Mouse (Mus musculus): ENCODE data around the gene Cit. TPM values are rescaled to one million over a fixed set of nuclear protein-coding genes. Genes with fewer than 3 reads are reported as not detected.

Gene Cit
- polyA plus RNA-seq, 1 experiment from 2014 or later = 15.9 TPM

DNA sequence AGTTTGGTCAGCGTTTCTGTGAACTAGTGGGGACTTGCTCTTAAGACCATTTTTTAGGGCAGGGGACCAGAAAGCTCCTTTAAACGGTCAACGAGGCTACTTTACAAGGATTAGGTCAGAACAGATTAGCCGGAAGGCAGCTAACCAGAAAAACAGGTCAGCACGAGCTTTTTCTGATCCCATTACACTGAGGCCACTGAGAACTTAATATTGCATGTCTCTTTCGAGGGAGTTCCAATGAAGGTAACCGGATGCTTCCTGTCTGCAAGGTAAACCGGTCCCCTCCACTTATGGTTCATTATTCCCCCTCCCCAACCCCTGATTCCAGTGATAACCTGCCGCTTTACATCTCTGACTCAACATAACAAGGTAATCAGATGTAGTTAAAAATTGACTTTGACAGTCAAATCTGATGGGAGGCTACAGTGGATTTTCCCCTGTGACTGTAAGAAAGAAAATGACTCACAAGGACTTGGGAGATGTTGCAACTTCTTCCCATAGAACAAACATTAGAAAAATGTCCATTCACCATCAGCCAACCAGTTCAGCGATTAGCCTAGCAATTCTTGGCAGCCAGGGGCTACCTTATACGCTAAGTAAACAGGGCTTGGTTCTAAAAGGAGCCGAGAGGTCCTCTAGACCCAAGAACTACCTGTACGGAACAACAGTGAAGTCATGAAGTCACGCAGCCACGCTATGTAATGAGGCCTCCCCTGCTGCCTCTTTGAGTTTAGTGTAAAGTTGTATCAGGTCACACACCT, 164.2 kb downstream of the Cit start:
- Histone ChIP-seq H3K9ac (ENCODE audit: low read length) (no peak overlapping the region), H3K9me3 (ENCODE audit: control insufficient read depth, low read length) (no peaks in the 10 kb centered on the region), H3K27me3 (ENCODE audit: control insufficient read depth, insufficient read depth, low read length) (no peaks in the 10 kb centered on the region), H3K4me3 (ENCODE audit: control insufficient read depth in 1 of 2, insufficient read depth in 1 of 2, low read depth in 1 of 2, low read length in 2 of 2) (no peak overlapping the region), H3K27ac (replicated peaks in 1 of 2; ENCODE audit: control insufficient read depth in 1 of 2, insufficient read depth in 1 of 2, low read depth in 2 of 2, low read length in 2 of 2) (no peak overlapping the region), H3K4me1 (ENCODE audit: control insufficient read depth in 2 of 2, insufficient read depth in 2 of 2, low read length in 2 of 2) (no peaks in the 10 kb centered on the region), H3K4me2 (ENCODE audit: low read length) (no peak overlapping the region), H3K36me3 (ENCODE audit: control insufficient read depth, insufficient read depth, low read length) (peaks cover 37% of the 10 kb centered on the region)
- 81% methylated on average over 15 of the region's 15 CpGs for WGBS
- ATAC-seq (ENCODE audit: insufficient number of reproducible peaks, insufficient read depth, low FRiP score, low read depth) = no peak

- WGBS = 61% methylated on average over 2 of the region's 2 CpGs
- Histone ChIP-seq H3K4me2 (ENCODE audit: low read length) (no peak overlapping the region), H3K4me3 (ENCODE audit: control insufficient read depth in 1 of 2, insufficient read depth in 1 of 2, low read depth in 1 of 2, low read length in 2 of 2) (no peak overlapping the region), H3K27ac (replicated peaks in 1 of 2; ENCODE audit: control insufficient read depth in 1 of 2, insufficient read depth in 1 of 2, low read depth in 2 of 2, low read length in 2 of 2) (no peak overlapping the region), H3K27me3 (ENCODE audit: control insufficient read depth, insufficient read depth, low read length) (no peaks in the 10 kb centered on the region), H3K4me1 (ENCODE audit: control insufficient read depth in 2 of 2, insufficient read depth in 2 of 2, low read length in 2 of 2) (no peaks in the 10 kb centered on the region), H3K9ac (ENCODE audit: low read length) (no peak overlapping the region), H3K9me3 (ENCODE audit: control insufficient read depth, low read length) (no peaks in the 10 kb centered on the region), H3K36me3 (ENCODE audit: control insufficient read depth, insufficient read depth, low read length) (peaks cover 45% of the 10 kb centered on the region)
- ATAC-seq (ENCODE audit: insufficient number of reproducible peaks, insufficient read depth, low FRiP score, low read depth) = no peak
Observed at GRCm38 (mm10) chr5:116009884-116010627, 165.0 kb downstream of the Cit start.

DNA sequence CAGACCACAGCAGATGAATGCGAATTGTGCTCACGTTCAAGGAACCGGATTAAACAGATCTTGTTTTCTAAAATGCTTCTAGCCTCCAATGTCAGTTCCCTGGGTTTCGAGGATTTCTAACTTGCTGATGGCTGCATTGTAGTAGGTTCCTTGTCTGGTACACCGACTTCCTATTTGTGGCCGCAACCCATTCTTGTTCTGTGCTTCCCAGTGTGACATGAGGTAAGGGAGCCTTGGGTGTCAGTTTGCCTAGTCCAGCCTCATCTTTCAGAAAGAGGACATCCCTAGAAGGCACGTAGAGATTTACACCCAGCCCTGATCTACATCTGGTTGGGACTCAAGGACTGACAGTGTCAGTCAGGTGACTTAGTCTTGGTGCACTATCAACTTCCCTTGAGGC, 166.6 kb downstream of the Cit start:
- ATAC-seq (ENCODE audit: insufficient number of reproducible peaks, insufficient read depth, low FRiP score, low read depth) = no peak

GRCm38 (mm10) chr5:116012503-116012902, 167.4 kb downstream of the Cit start:
- H3K4me1 ChIP-seq (ENCODE audit: control insufficient read depth in 2 of 2, insufficient read depth in 2 of 2, low read length in 2 of 2) = no peaks in the 10 kb centered on the region
- H3K27ac ChIP-seq (replicated peaks in 1 of 2; ENCODE audit: control insufficient read depth in 1 of 2, insufficient read depth in 1 of 2, low read depth in 2 of 2, low read length in 2 of 2) = no peak overlapping the region
- H3K4me2 ChIP-seq (ENCODE audit: low read length) = no peak overlapping the region
- H3K4me3 ChIP-seq (ENCODE audit: control insufficient read depth in 1 of 2, insufficient read depth in 1 of 2, low read depth in 1 of 2, low read length in 2 of 2) = no peak overlapping the region
- WGBS = 89% methylated on average over 7 of the region's 7 CpGs
- H3K9ac ChIP-seq (ENCODE audit: low read length) = no peak overlapping the region
- no peaks in the 10 kb centered on the region for H3K9me3 ChIP-seq (ENCODE audit: control insufficient read depth, low read length)
- H3K36me3 ChIP-seq (ENCODE audit: control insufficient read depth, insufficient read depth, low read length) = peaks cover 56% of the 10 kb centered on the region
- ATAC-seq (ENCODE audit: insufficient number of reproducible peaks, insufficient read depth, low FRiP score, low read depth) = no peak
- H3K27me3 ChIP-seq (ENCODE audit: control insufficient read depth, insufficient read depth, low read length) = no peaks in the 10 kb centered on the region

More for the DNA sequence above, 166.6 kb downstream of the Cit start:
- Histone ChIP-seq H3K4me3 (ENCODE audit: control insufficient read depth in 1 of 2, insufficient read depth in 1 of 2, low read depth in 1 of 2, low read length in 2 of 2) (no peak overlapping the region), H3K27me3 (ENCODE audit: control insufficient read depth, insufficient read depth, low read length) (no peaks in the 10 kb centered on the region), H3K36me3 (ENCODE audit: control insufficient read depth, insufficient read depth, low read length) (peaks cover 53% of the 10 kb centered on the region), H3K27ac (replicated peaks in 1 of 2; ENCODE audit: control insufficient read depth in 1 of 2, insufficient read depth in 1 of 2, low read depth in 2 of 2, low read length in 2 of 2) (no peak overlapping the region), H3K9ac (ENCODE audit: low read length) (no peak overlapping the region), H3K4me2 (ENCODE audit: low read length) (no peak overlapping the region), H3K4me1 (ENCODE audit: control insufficient read depth in 2 of 2, insufficient read depth in 2 of 2, low read length in 2 of 2) (no peaks in the 10 kb centered on the region), H3K9me3 (ENCODE audit: control insufficient read depth, low read length) (no peaks in the 10 kb centered on the region)
- 86% methylated on average over 7 of the region's 7 CpGs for WGBS

DNA sequence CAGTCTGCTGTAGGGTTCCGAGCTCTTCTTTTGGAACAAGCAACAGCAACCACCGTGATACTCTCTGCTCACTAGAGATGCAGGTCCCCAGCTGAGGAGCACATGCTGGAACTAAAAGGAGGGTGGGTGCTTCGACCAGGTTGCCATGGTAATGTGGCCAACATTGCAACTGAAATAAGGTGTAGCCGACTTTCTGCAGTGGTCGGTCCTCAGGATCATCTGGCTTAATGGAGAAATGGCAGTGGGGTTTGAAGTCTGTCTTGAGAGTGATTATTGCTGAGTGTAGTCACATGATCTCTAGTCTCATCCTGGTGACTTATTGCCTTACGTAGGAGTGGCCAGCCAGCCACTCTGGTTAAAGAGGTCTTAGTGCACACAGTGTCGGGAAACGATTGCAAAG, 168.7 kb downstream of the Cit start:
- WGBS = 80% methylated on average over 8 of the region's 8 CpGs
- Histone ChIP-seq H3K4me1 (ENCODE audit: control insufficient read depth in 2 of 2, insufficient read depth in 2 of 2, low read length in 2 of 2) (peaks cover under 1 to 5% of the 10 kb centered on the region in 2 experiments), H3K4me3 (ENCODE audit: control insufficient read depth in 1 of 2, insufficient read depth in 1 of 2, low read depth in 1 of 2, low read length in 2 of 2) (no peak overlapping the region), H3K9me3 (ENCODE audit: control insufficient read depth, low read length) (no peaks in the 10 kb centered on the region), H3K4me2 (ENCODE audit: low read length) (no peak overlapping the region), H3K27me3 (ENCODE audit: control insufficient read depth, insufficient read depth, low read length) (no peaks in the 10 kb centered on the region), H3K9ac (ENCODE audit: low read length) (no peak overlapping the region), H3K36me3 (ENCODE audit: control insufficient read depth, insufficient read depth, low read length) (peaks cover 62% of the 10 kb centered on the region), H3K27ac (replicated peaks in 1 of 2; ENCODE audit: control insufficient read depth in 1 of 2, insufficient read depth in 1 of 2, low read depth in 2 of 2, low read length in 2 of 2) (no peak overlapping the region)
- no peak for ATAC-seq (ENCODE audit: insufficient number of reproducible peaks, insufficient read depth, low FRiP score, low read depth)

- no peak overlapping the region for H3K9ac ChIP-seq (ENCODE audit: low read length)
- H3K27ac ChIP-seq (replicated peaks in 1 of 2; ENCODE audit: control insufficient read depth in 1 of 2, insufficient read depth in 1 of 2, low read depth in 2 of 2, low read length in 2 of 2) = no peak overlapping the region
- H3K4me3 ChIP-seq (ENCODE audit: control insufficient read depth in 1 of 2, insufficient read depth in 1 of 2, low read depth in 1 of 2, low read length in 2 of 2) = no peak overlapping the region
- 86% methylated on average over 11 of the region's 11 CpGs for WGBS
- ATAC-seq (ENCODE audit: insufficient number of reproducible peaks, insufficient read depth, low FRiP score, low read depth) = no peak
- peaks cover 66% of the 10 kb centered on the region for H3K36me3 ChIP-seq (ENCODE audit: control insufficient read depth, insufficient read depth, low read length)
- peaks cover 5 to 10% of the 10 kb centered on the region in 2 experiments for H3K4me1 ChIP-seq (ENCODE audit: control insufficient read depth in 2 of 2, insufficient read depth in 2 of 2, low read length in 2 of 2)
- no peak overlapping the region for H3K4me2 ChIP-seq (ENCODE audit: low read length)
- no peaks in the 10 kb centered on the region for H3K9me3 ChIP-seq (ENCODE audit: control insufficient read depth, low read length)
- H3K27me3 ChIP-seq (ENCODE audit: control insufficient read depth, insufficient read depth, low read length) = no peaks in the 10 kb centered on the region
Observed at GRCm38 (mm10) chr5:116014237-116014636, 169.2 kb downstream of the Cit start.

DNA sequence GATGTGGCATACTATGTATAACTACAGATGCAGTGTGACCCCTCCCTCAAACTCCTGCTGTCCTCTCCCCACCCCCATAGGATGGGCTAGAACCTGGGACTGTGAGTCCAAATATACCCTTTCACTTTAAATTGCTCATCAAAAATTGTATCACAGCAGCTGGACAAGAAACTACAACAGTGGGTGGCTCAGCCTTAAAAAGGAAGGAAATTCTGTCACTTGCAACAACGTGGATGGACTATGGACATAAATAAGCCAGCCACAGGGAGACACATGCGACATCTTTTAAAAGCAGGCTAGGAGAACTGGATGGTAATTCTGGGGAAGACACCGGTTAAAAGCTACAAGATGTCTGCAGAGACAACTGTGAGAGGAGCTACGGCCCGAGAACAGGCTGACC, 171.5 kb downstream of the Cit start:
- Histone ChIP-seq H3K4me2 (ENCODE audit: low read length) (no peak overlapping the region), H3K9ac (ENCODE audit: low read length) (no peak overlapping the region), H3K4me1 (ENCODE audit: control insufficient read depth in 2 of 2, insufficient read depth in 2 of 2, low read length in 2 of 2) (peaks cover 14 to 24% of the 10 kb centered on the region in 2 experiments), H3K4me3 (ENCODE audit: control insufficient read depth in 1 of 2, insufficient read depth in 1 of 2, low read depth in 1 of 2, low read length in 2 of 2) (no peak overlapping the region), H3K27me3 (ENCODE audit: control insufficient read depth, insufficient read depth, low read length) (no peaks in the 10 kb centered on the region), H3K9me3 (ENCODE audit: control insufficient read depth, low read length) (no peaks in the 10 kb centered on the region), H3K27ac (replicated peaks in 1 of 2; ENCODE audit: control insufficient read depth in 1 of 2, insufficient read depth in 1 of 2, low read depth in 2 of 2, low read length in 2 of 2) (no peak overlapping the region), H3K36me3 (ENCODE audit: control insufficient read depth, insufficient read depth, low read length) (peaks cover 89% of the 10 kb centered on the region)
- no peak for ATAC-seq (ENCODE audit: insufficient number of reproducible peaks, insufficient read depth, low FRiP score, low read depth)
- WGBS = 87% methylated on average over 5 of the region's 5 CpGs
